Mouse (Mus musculus): ENCODE data around the gene 4930404N11Rik. TPM values are rescaled to one million over a fixed set of nuclear protein-coding genes. Genes with fewer than 3 reads are reported as not detected.

Gene 4930404N11Rik
- total and polyA plus RNA-seq, 2 experiments from 2014 or later = 0.68 TPM; not detected in 1

- ATAC-seq (ENCODE audit: insufficient read depth, low read depth) (0 out of 2 replicates have a peak, but pooled peaks have one; percentile 24), DNase-seq (ENCODE audit: low spot score) (no peak)
- 54% methylated on average over 18 of the region's 19 CpGs for WGBS
- H3K27ac ChIP-seq (ENCODE audit: low read depth) = peak overlapping the region; percentile 64
- TF ChIP-seq EP300 (IDR thresholded peaks at IDR 0.05; ENCODE audit: low read depth) (no peak), CTCF (IDR thresholded peaks at IDR 0.05; ENCODE audit: low read depth) (no peak)
- H3K4me3 ChIP-seq (ENCODE audit: low read depth, low read length) = no peak overlapping the region
- H3K9me3 ChIP-seq (replicated peaks; ENCODE audit: control insufficient read depth, low read length) = no peaks in the 10 kb centered on the region
- H3K4me1 ChIP-seq (ENCODE audit: control insufficient read depth, insufficient read depth) = peaks cover 6% of the 10 kb centered on the region
- H3K4me2 ChIP-seq (ENCODE audit: low read depth, low read length) = no peak overlapping the region
- H3K36me3 ChIP-seq (replicated peaks; ENCODE audit: control insufficient read depth, insufficient read depth, low read length) = no peaks in the 10 kb centered on the region
- no peak overlapping the region for H3K9ac ChIP-seq (replicated peaks; ENCODE audit: low read depth, low read length)
- H3K27me3 ChIP-seq (ENCODE audit: control insufficient read depth, insufficient read depth, low read length) = no peaks in the 10 kb centered on the region
These were observed 29.9 kb downstream of the 4930404N11Rik start for GRCm38 (mm10) chr10:81335393-81336340.

GRCm38 (mm10) chr10:81334324-81334723 is 31.3 kb downstream of the 4930404N11Rik start:
- Histone ChIP-seq H3K9me3 (replicated peaks; ENCODE audit: control insufficient read depth, low read length) (no peaks in the 10 kb centered on the region), H3K27me3 (ENCODE audit: control insufficient read depth, insufficient read depth, low read length) (no peaks in the 10 kb centered on the region), H3K4me3 (ENCODE audit: low read depth, low read length) (no peak overlapping the region), H3K27ac (ENCODE audit: low read depth) (no peak overlapping the region), H3K4me2 (ENCODE audit: low read depth, low read length) (no peak overlapping the region), H3K9ac (replicated peaks; ENCODE audit: low read depth, low read length) (no peak overlapping the region), H3K4me1 (ENCODE audit: control insufficient read depth, insufficient read depth) (peaks cover 20% of the 10 kb centered on the region), H3K36me3 (replicated peaks; ENCODE audit: control insufficient read depth, insufficient read depth, low read length) (no peaks in the 10 kb centered on the region)
- DNase-seq (ENCODE audit: low spot score) = no peak
- TF ChIP-seq EP300 (IDR thresholded peaks at IDR 0.05; ENCODE audit: low read depth) (no peak), CTCF (IDR thresholded peaks at IDR 0.05; ENCODE audit: low read depth) (no peak)
- ATAC-seq (ENCODE audit: insufficient read depth, low read depth) = no peak
- 86% methylated on average over 11 of the region's 11 CpGs for WGBS

GRCm38 (mm10) chr10:81332277-81332676 is 33.3 kb downstream of the 4930404N11Rik start:
- 45% methylated on average over 29 of the region's 29 CpGs for WGBS
- H3K36me3 ChIP-seq (replicated peaks; ENCODE audit: control insufficient read depth, insufficient read depth, low read length) = no peaks in the 10 kb centered on the region
- H3K4me2 ChIP-seq (ENCODE audit: low read depth, low read length) = no peak overlapping the region
- DNase-seq (ENCODE audit: low spot score) = no peak
- no peak overlapping the region for H3K4me3 ChIP-seq (ENCODE audit: low read depth, low read length)
- no peak for ATAC-seq (ENCODE audit: insufficient read depth, low read depth)
- no peak overlapping the region for H3K27ac ChIP-seq (ENCODE audit: low read depth)
- no peaks in the 10 kb centered on the region for H3K27me3 ChIP-seq (ENCODE audit: control insufficient read depth, insufficient read depth, low read length)
- TF ChIP-seq EP300 (IDR thresholded peaks at IDR 0.05; ENCODE audit: low read depth) (no peak), CTCF (IDR thresholded peaks at IDR 0.05; ENCODE audit: low read depth) (no peak)
- H3K4me1 ChIP-seq (ENCODE audit: control insufficient read depth, insufficient read depth) = peaks cover 38% of the 10 kb centered on the region
- H3K9me3 ChIP-seq (replicated peaks; ENCODE audit: control insufficient read depth, low read length) = no peaks in the 10 kb centered on the region
- H3K9ac ChIP-seq (replicated peaks; ENCODE audit: low read depth, low read length) = no peak overlapping the region

- peak; percentile 7; the same call in 1 of the 2 replicates for ATAC-seq (ENCODE audit: insufficient read depth, low read depth)
- H3K4me1 ChIP-seq (ENCODE audit: control insufficient read depth, insufficient read depth) = peaks cover 38% of the 10 kb centered on the region
These were observed 35.6 kb downstream of the 4930404N11Rik start for GRCm38 (mm10) chr10:81330007-81330406.

GRCm38 (mm10) chr10:81329194-81329975 is 36.2 kb downstream of the 4930404N11Rik start:
- TF ChIP-seq CTCF (IDR thresholded peaks at IDR 0.05; ENCODE audit: low read depth) (no peak), EP300 (IDR thresholded peaks at IDR 0.05; ENCODE audit: low read depth) (no peak)
- Histone ChIP-seq H3K36me3 (replicated peaks; ENCODE audit: control insufficient read depth, insufficient read depth, low read length) (peaks cover 29% of the 10 kb centered on the region), H3K4me1 (ENCODE audit: control insufficient read depth, insufficient read depth) (peaks cover 38% of the 10 kb centered on the region), H3K9ac (replicated peaks; ENCODE audit: low read depth, low read length) (peak overlapping the region; percentile 22; the same call in 1 of the 2 replicates), H3K4me3 (ENCODE audit: low read depth, low read length) (peak overlapping the region; percentile 27; the same call in 1 of the 2 replicates), H3K27me3 (ENCODE audit: control insufficient read depth, insufficient read depth, low read length) (no peaks in the 10 kb centered on the region), H3K4me2 (ENCODE audit: low read depth, low read length) (peak overlapping the region; percentile 38), H3K27ac (ENCODE audit: low read depth) (peak overlapping the region; percentile 86), H3K9me3 (replicated peaks; ENCODE audit: control insufficient read depth, low read length) (no peaks in the 10 kb centered on the region)
- DNase-seq (ENCODE audit: low spot score) = peak; percentile 88
- ATAC-seq (ENCODE audit: insufficient read depth, low read depth) = peak; percentile 75
- 36% methylated on average over 10 of the region's 10 CpGs for whole genome bisulfite sequencing

More at GRCm38 (mm10) chr10:81330007-81330406, 35.6 kb downstream of the 4930404N11Rik start:
- Histone ChIP-seq H3K4me2 (ENCODE audit: low read depth, low read length) (peak overlapping the region; percentile 38), H3K36me3 (replicated peaks; ENCODE audit: control insufficient read depth, insufficient read depth, low read length) (peaks cover 23% of the 10 kb centered on the region), H3K9ac (replicated peaks; ENCODE audit: low read depth, low read length) (peak overlapping the region; percentile 22; the same call in 1 of the 2 replicates), H3K27ac (ENCODE audit: low read depth) (peak overlapping the region; percentile 86), H3K27me3 (ENCODE audit: control insufficient read depth, insufficient read depth, low read length) (no peaks in the 10 kb centered on the region), H3K4me3 (ENCODE audit: low read depth, low read length) (no peak overlapping the region; the same call in 1 of the 2 replicates), H3K9me3 (replicated peaks; ENCODE audit: control insufficient read depth, low read length) (no peaks in the 10 kb centered on the region)
- TF ChIP-seq CTCF (IDR thresholded peaks at IDR 0.05; ENCODE audit: low read depth) (no peak), EP300 (IDR thresholded peaks at IDR 0.05; ENCODE audit: low read depth) (no peak)
- 41% methylated on average over 4 of the region's 4 CpGs for WGBS
- DNase-seq (ENCODE audit: low spot score) = no peak

All from heart, postnatal 0 days (tissue).